Mouse (Mus musculus): Measurements from ENCODE around the gene Cd80.
"Not testable (repeated sequence)": the region's sequence is repeated elsewhere in the genome, so short reads cannot be mapped to it uniquely, and the experiment has no call there.

Cd80 gene

GRCm38 (mm10) chr16:38455511-38456418 is at the start of gene Cd80:
Cd80 (plus strand) TSS chr16:38455561.
- no peak for DNase-seq

- no peak for DNase-seq
These were observed 49.1 kb upstream of the Cd80 start for GRCm38 (mm10) chr16:38406293-38406692.

GRCm38 (mm10) chr16:38406708-38407107 is 48.7 kb upstream of the Cd80 start:
- no peak for DNase-seq

GRCm38 (mm10) chr16:38407584-38407983 is 47.8 kb upstream of the Cd80 start:
- no peak for DNase-seq

GRCm38 (mm10) chr16:38408416-38408815 is 46.9 kb upstream of the Cd80 start:
- DNase-seq: no peak

- DNase-seq: no peak
These were observed 40.4 kb upstream of the Cd80 start for GRCm38 (mm10) chr16:38414953-38415352.

- DNase-seq: no peak
These were observed 30.0 kb upstream of the Cd80 start for GRCm38 (mm10) chr16:38425374-38425773.

- DNase-seq: no peak
These were observed 29.6 kb upstream of the Cd80 start for GRCm38 (mm10) chr16:38425799-38426198.

- DNase-seq: no peak
These were observed 23.7 kb upstream of the Cd80 start for GRCm38 (mm10) chr16:38431446-38432185.

- DNase-seq: no peak
These were observed 22.6 kb upstream of the Cd80 start, which contains the start of gene Pla1a for GRCm38 (mm10) chr16:38432498-38433425. Pla1a (minus strand) TSS chr16:38433145.

GRCm38 (mm10) chr16:38433514-38433913 is 21.8 kb upstream of the Cd80 start:
- DNase-seq: no peak

GRCm38 (mm10) chr16:38434295-38434795 is 21.0 kb upstream of the Cd80 start:
- no peak for DNase-seq

- no peak for DNase-seq
These were observed 16.2 kb upstream of the Cd80 start for GRCm38 (mm10) chr16:38439190-38439589.

GRCm38 (mm10) chr16:38440403-38440802 is 15.0 kb upstream of the Cd80 start:
- no peak for DNase-seq

GRCm38 (mm10) chr16:38441611-38442010 is 13.8 kb upstream of the Cd80 start:
- no peak for DNase-seq

- no peak for DNase-seq
These were observed 13.1 kb upstream of the Cd80 start for GRCm38 (mm10) chr16:38442216-38442615.

GRCm38 (mm10) chr16:38443721-38444464 is 11.5 kb upstream of the Cd80 start:
- DNase-seq: no peak

- no peak for DNase-seq
These were observed 10.3 kb upstream of the Cd80 start for GRCm38 (mm10) chr16:38445046-38445445.

GRCm38 (mm10) chr16:38445576-38445975 is 9.8 kb upstream of the Cd80 start:
- DNase-seq: no peak

- not testable (repeated sequence) for DNase-seq
These were observed 9.2 kb upstream of the Cd80 start for GRCm38 (mm10) chr16:38446141-38446540.

- no peak for DNase-seq
These were observed 8.0 kb upstream of the Cd80 start for GRCm38 (mm10) chr16:38447366-38447765.

- DNase-seq: no peak
These were observed 6.9 kb upstream of the Cd80 start for GRCm38 (mm10) chr16:38448458-38448857.

Measured in thymus, postnatal 25 days (tissue).